Mouse (Mus musculus): Measurements from ENCODE around the gene Rab4a. TPM values are rescaled to one million over a fixed set of nuclear protein-coding genes. Genes with fewer than 3 reads are reported as not detected.

Gene Rab4a
- polyA plus RNA-seq, 1 experiment = 48.0 TPM

DNA sequence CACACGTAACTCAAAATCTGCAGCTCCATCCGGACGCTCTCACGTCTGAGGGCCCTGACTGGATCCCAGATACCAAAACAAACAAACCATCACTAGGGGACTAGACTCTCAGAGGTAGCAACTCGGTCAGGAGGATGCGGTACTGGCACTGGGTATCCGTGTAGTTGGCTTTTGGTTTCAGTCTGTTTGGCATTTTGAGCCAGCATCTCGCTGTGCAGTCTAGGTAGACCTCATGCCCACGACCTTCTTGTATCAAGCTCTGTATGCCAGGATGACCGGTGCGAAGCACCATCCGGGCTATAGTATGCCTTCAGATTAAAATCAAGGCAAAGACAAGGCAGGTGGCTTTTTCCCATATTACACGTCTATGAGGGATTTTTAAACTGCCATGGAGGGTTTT is 21.7 kb downstream of the Rab4a start:
- TF ChIP-seq CTCF (IDR thresholded peaks at IDR 0.05; ENCODE audit: borderline replicate concordance, extremely low read depth, insufficient read depth, insufficient read length) = no peak
- TF ChIP-seq POLR2A (IDR thresholded peaks at IDR 0.05; ENCODE audit: borderline replicate concordance, extremely low read depth, insufficient read depth, insufficient read length, poor library complexity, severe bottlenecking) = no peak
- DNase-seq (ENCODE audit: low read depth) = no peak

- DNase-seq (ENCODE audit: low read depth) = no peak
Measured at GRCm38 (mm10) chr8:123832757-123833156, 27.0 kb downstream of the Rab4a start.

DNA sequence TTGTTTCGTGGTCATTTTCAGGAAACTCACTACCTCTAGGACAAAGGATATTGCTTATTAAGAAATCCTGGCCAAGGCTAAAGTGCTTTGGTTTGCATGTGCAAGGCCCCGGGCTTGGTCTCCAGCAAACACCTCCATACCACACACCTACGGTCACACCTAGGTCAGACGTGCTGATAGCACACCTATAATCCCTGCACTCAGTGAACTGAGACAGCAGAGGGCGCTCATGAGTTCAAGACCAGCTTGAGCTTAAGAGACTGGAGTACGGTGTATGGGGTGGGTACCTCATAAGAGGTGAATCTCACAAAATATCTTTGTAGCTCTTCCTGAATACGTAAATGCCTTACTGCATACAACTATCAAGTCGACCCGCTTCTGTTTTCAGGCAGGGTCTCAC is 29.7 kb downstream of the Rab4a start:
- TF ChIP-seq POLR2A (IDR thresholded peaks at IDR 0.05; ENCODE audit: borderline replicate concordance, extremely low read depth, insufficient read depth, insufficient read length, poor library complexity, severe bottlenecking) (no peak), CTCF (IDR thresholded peaks at IDR 0.05; ENCODE audit: borderline replicate concordance, extremely low read depth, insufficient read depth, insufficient read length) (peak; percentile 76; the same call in 1 of the 2 replicates)
- peak; percentile 71 for DNase-seq (ENCODE audit: low read depth)

More at GRCm38 (mm10) chr8:123832757-123833156, 27.0 kb downstream of the Rab4a start:
- TF ChIP-seq POLR2A (IDR thresholded peaks at IDR 0.05; ENCODE audit: borderline replicate concordance, extremely low read depth, insufficient read depth, insufficient read length, poor library complexity, severe bottlenecking) = no peak
- TF ChIP-seq CTCF (IDR thresholded peaks at IDR 0.05; ENCODE audit: borderline replicate concordance, extremely low read depth, insufficient read depth, insufficient read length) = peak; percentile 58; the same call in 1 of the 2 replicates

GRCm38 (mm10) chr8:123836354-123836753 is 30.6 kb downstream of the Rab4a start:
- TF ChIP-seq CTCF (IDR thresholded peaks at IDR 0.05; ENCODE audit: borderline replicate concordance, extremely low read depth, insufficient read depth, insufficient read length) (no peak), POLR2A (IDR thresholded peaks at IDR 0.05; ENCODE audit: borderline replicate concordance, extremely low read depth, insufficient read depth, insufficient read length, poor library complexity, severe bottlenecking) (no peak)
- peak; percentile 23 for DNase-seq (ENCODE audit: low read depth)

GRCm38 (mm10) chr8:123838496-123838895 is 32.7 kb downstream of the Rab4a start:
- TF ChIP-seq CTCF (IDR thresholded peaks at IDR 0.05; ENCODE audit: borderline replicate concordance, extremely low read depth, insufficient read depth, insufficient read length) (no peak), POLR2A (IDR thresholded peaks at IDR 0.05; ENCODE audit: borderline replicate concordance, extremely low read depth, insufficient read depth, insufficient read length, poor library complexity, severe bottlenecking) (no peak)
- DNase-seq (ENCODE audit: low read depth) = no peak

GRCm38 (mm10) chr8:123840578-123841345 is 35.0 kb downstream of the Rab4a start:
- no peak for DNase-seq (ENCODE audit: low read depth)
- TF ChIP-seq POLR2A (IDR thresholded peaks at IDR 0.05; ENCODE audit: borderline replicate concordance, extremely low read depth, insufficient read depth, insufficient read length, poor library complexity, severe bottlenecking) = no peak
- no peak for TF ChIP-seq CTCF (IDR thresholded peaks at IDR 0.05; ENCODE audit: borderline replicate concordance, extremely low read depth, insufficient read depth, insufficient read length)

- TF ChIP-seq CTCF (IDR thresholded peaks at IDR 0.05; ENCODE audit: borderline replicate concordance, extremely low read depth, insufficient read depth, insufficient read length) (no peak), POLR2A (IDR thresholded peaks at IDR 0.05; ENCODE audit: borderline replicate concordance, extremely low read depth, insufficient read depth, insufficient read length, poor library complexity, severe bottlenecking) (no peak)
- no peak for DNase-seq (ENCODE audit: low read depth)
Measured at GRCm38 (mm10) chr8:123842086-123842485, 36.3 kb downstream of the Rab4a start.

DNA sequence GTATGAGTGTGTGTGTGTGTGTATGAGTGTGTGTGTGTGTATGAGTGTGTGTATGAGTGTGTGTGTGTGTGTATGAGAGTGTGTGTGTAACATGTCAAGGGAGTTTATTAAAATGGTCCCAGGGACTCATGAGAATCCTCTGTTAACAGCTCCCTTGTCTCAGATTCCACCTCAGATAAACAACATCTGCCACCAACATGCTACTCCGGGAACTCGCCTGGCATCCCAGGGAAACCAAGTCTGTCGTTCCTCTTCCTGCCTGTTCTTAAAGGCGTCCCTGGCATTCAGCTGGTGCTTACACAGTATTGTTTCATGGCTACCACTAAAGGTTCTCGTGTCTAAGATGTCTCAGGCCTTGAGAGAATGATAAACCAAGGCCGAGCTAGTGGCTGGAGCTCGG is 38.6 kb downstream of the Rab4a start:
- TF ChIP-seq CTCF (IDR thresholded peaks at IDR 0.05; ENCODE audit: borderline replicate concordance, extremely low read depth, insufficient read depth, insufficient read length) = no peak
- peak; percentile 57 for DNase-seq (ENCODE audit: low read depth)

DNA sequence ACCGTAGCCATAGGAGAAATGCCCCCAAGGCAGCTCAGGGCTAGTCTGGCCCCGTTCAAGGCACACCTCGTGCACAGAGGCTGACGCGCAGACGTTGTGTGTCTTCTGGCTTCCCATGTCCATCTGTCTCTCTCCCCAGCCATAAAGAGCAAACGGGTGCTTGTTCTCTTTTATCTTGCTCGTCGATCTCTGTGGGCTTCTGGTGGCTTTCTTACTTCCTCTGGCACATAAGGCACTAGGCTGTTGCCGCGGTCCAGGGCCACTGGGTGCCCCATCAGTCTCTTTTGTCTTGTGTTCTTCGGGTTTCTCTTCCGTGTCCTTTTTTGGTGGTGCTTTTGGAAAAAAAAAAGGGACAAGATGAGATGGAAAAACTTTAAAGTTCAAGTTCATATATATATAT is 39.3 kb downstream of the Rab4a start:
- no peak for DNase-seq (ENCODE audit: low read depth)
- no peak for TF ChIP-seq POLR2A (IDR thresholded peaks at IDR 0.05; ENCODE audit: borderline replicate concordance, extremely low read depth, insufficient read depth, insufficient read length, poor library complexity, severe bottlenecking)
- TF ChIP-seq CTCF (IDR thresholded peaks at IDR 0.05; ENCODE audit: borderline replicate concordance, extremely low read depth, insufficient read depth, insufficient read length) = no peak

GRCm38 (mm10) chr8:123845991-123846390 is 40.2 kb downstream of the Rab4a start:
- TF ChIP-seq CTCF (IDR thresholded peaks at IDR 0.05; ENCODE audit: borderline replicate concordance, extremely low read depth, insufficient read depth, insufficient read length) (no peak), POLR2A (IDR thresholded peaks at IDR 0.05; ENCODE audit: borderline replicate concordance, extremely low read depth, insufficient read depth, insufficient read length, poor library complexity, severe bottlenecking) (no peak)
- no peak for DNase-seq (ENCODE audit: low read depth)

DNA sequence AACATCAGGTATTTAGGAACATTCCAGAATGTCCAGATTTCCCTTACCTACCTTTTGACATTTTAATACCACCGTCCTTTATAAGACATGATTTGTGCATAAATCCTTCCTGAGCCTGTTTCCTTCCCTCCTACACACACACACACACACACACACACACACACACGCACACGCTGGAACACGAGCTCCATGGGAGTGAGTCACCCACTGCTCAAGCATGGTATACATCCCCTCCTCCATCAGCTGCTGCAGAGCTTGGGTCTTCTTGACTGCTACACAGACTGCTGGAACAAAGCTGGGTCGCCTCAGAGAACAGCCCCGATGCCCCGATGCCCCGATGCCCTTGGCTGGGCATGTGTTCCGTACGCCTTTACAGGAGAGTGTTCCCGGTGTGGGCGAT is 40.7 kb downstream of the Rab4a start:
- no peak for DNase-seq (ENCODE audit: low read depth)
- no peak for TF ChIP-seq CTCF (IDR thresholded peaks at IDR 0.05; ENCODE audit: borderline replicate concordance, extremely low read depth, insufficient read depth, insufficient read length)
- no peak for TF ChIP-seq POLR2A (IDR thresholded peaks at IDR 0.05; ENCODE audit: borderline replicate concordance, extremely low read depth, insufficient read depth, insufficient read length, poor library complexity, severe bottlenecking)

DNA sequence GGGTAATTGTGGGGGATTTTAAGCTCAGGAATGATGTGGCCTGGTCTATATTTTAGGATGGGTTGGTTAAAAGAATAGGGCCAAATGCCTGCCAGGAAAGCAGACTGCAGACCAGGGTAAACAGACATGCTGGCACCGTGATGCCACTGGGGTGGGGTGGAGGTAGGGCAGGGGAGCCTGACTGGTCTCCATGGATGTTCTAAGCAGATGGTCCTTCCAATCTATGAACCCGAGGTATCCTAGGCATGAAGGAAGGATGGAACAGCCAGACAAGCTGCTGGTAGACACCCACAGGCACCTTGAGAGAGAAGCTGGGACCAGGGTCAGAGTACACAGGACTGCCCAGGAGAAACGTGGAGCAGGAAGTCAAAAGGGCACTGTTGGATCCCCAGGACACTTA is 41.8 kb downstream of the Rab4a start:
- TF ChIP-seq POLR2A (IDR thresholded peaks at IDR 0.05; ENCODE audit: borderline replicate concordance, extremely low read depth, insufficient read depth, insufficient read length, poor library complexity, severe bottlenecking) = no peak
- no peak for TF ChIP-seq CTCF (IDR thresholded peaks at IDR 0.05; ENCODE audit: borderline replicate concordance, extremely low read depth, insufficient read depth, insufficient read length)
- DNase-seq (ENCODE audit: low read depth) = no peak

Measured in brain, embryonic 14.5 days (tissue).